9 mouse cellular contexts compared by ENCODE assay signal in the genomic region with DNA sequence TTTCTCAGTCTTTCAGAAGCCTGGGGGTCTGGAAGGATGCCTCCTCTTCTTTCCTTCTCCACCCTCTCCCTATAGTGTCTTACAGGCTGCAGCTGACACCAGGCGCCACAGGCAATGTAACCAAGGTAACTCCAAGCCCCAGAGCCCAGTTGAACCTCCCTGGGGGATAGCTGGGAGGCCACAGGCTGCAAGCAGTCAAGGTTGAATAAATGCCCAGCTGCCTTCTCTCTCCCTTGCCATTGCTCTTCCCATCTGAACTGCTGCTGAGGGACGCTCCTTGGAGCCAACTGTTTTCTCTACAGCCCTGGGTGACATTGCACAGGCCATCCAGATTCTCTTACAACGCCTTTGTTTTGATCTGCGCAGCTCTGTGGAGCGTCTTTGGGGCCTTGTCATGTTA.
DNase-seq lines count a peak whose midpoint lies in the region; ATAC-seq and TF ChIP-seq lines count a peak whose summit lies in the region.
"Had no signal": no experiment of that assay in that cellular context is flagged by ENCODE, and none has a peak within 500 bp of the region (broad histone marks: within the 10 kb centered on the region; RNA-seq: fewer than 3 reads in every experiment).

No protein-coding gene starts in this region.

- peak; percentile 83; the same call in 1 of the 2 replicates for ATAC-seq in hindbrain, embryonic 14.5 days (ENCODE audit: low FRiP score)

- H3K4me2 ChIP-seq in CH12.LX (ENCODE audit: insufficient read depth, low read depth, poor library complexity, severe bottlenecking): peak overlapping the region; percentile 62
- no peak overlapping the region for H3K4me2 ChIP-seq in hindbrain, embryonic 14.5 days (replicated peaks)
- H3K4me2 ChIP-seq: liver, embryonic 11.5 days had no signal

- TF ChIP-seq RAD21 in CH12.LX (IDR thresholded peaks at IDR 0.05; ENCODE audit: low read depth, low read length): no peak; the same call in 1 of the 2 replicates

- TF ChIP-seq EP300 in CH12.LX (IDR thresholded peaks at IDR 0.05; ENCODE audit: low read length): peak; percentile 61; the same call in 1 of the 2 replicates

- H3K4me1 ChIP-seq in CH12.LX (ENCODE audit: control insufficient read depth in 1 of 2, insufficient read depth in 2 of 2): peaks cover 10 to 61% of the 10 kb centered on the region in 2 experiments
- H3K4me1 ChIP-seq in hindbrain, embryonic 14.5 days (replicated peaks; ENCODE audit: control insufficient read depth, insufficient read depth, low read length): peaks cover 11% of the 10 kb centered on the region

- no peak for TF ChIP-seq POLR2A in CH12.LX (IDR thresholded peaks at IDR 0.05; ENCODE audit: low read depth, low read length)

- peak; percentile 58 to 68 for DNase-seq in cerebellum, postnatal 10 days
- DNase-seq in cerebellum, adult 8-10 months: no peak
- peak; percentile 90 for DNase-seq in CH12.LX (ENCODE audit: extremely low read depth)
- DNase-seq in hindbrain, embryonic 14.5 days (ENCODE audit: low spot score): peak; percentile 53
- peak; percentile 44 for DNase-seq in neural tube, embryonic 10.5 days (ENCODE audit: extremely low spot score, low spot score)
- no peak for DNase-seq in right cerebral cortex, postnatal 10 days (ENCODE audit: low spot score in 2 of 2)
- no peak for DNase-seq in lung, postnatal 25 days (ENCODE audit: low spot score)
- DNase-seq in gastrocnemius, postnatal 10 days: no peak

- TF ChIP-seq CTCF in CH12.LX (conservative IDR thresholded peaks at IDR 0.05 in 1 of 2, IDR thresholded peaks at IDR 0.05 in 1 of 2; ENCODE audit: low read depth in 2 of 2, low read length in 2 of 2): no peak

- in situ Hi-C loops in CH12.LX (cut with MboI; ENCODE audit: low pct_ligation_motif_present, low pct_unique_long_range_greater_than_20kb, low sequenced_read_pairs): no loop called here

- no peaks in the 10 kb centered on the region for H3K9me3 ChIP-seq in CH12.LX (replicated peaks; ENCODE audit: low read length)
- no peaks in the 10 kb centered on the region for H3K9me3 ChIP-seq in hindbrain, embryonic 14.5 days (ENCODE audit: control insufficient read depth, low read length)

- H3K4me3 ChIP-seq in CH12.LX (replicated peaks in 1 of 3; ENCODE audit: low read depth in 2 of 3, low read length in 2 of 3, poor library complexity in 1 of 3): peak overlapping the region in 1 of 3 experiments; percentile 29
- no peak overlapping the region for H3K4me3 ChIP-seq in hindbrain, embryonic 14.5 days (replicated peaks; ENCODE audit: low read length)

- no peaks in the 10 kb centered on the region for H3K27me3 ChIP-seq in CH12.LX (replicated peaks)
- H3K27me3 ChIP-seq in hindbrain, embryonic 14.5 days (ENCODE audit: control insufficient read depth, insufficient read depth, low read length): no peaks in the 10 kb centered on the region

- 21% methylated on average over 5 of the region's 5 CpGs for WGBS in hindbrain, embryonic 14.5 days

- no peaks in the 10 kb centered on the region for H3K79me2 ChIP-seq in CH12.LX (replicated peaks; ENCODE audit: control insufficient read depth, extremely low read depth, insufficient read depth, poor library complexity, severe bottlenecking)

- no peaks in the 10 kb centered on the region for H3K36me3 ChIP-seq in CH12.LX (replicated peaks in 1 of 2; ENCODE audit: control insufficient read depth in 1 of 2, insufficient read depth in 1 of 2, low read length in 1 of 2)
- H3K36me3 ChIP-seq in hindbrain, embryonic 14.5 days (replicated peaks; ENCODE audit: control insufficient read depth, insufficient read depth): no peaks in the 10 kb centered on the region

- dilution Hi-C loops in CH12.LX (cut with MboI; ENCODE audit: extremely low pct_ligation_motif_present, extremely low pct_unique_long_range_greater_than_20kb, low sequenced_read_pairs): no loop called here

- no peak overlapping the region for H3K27ac ChIP-seq in CH12.LX (ENCODE audit: insufficient read depth, low read depth)
- peak overlapping the region; percentile 32; the same call in 1 of the 2 replicates for H3K27ac ChIP-seq in hindbrain, embryonic 14.5 days

- no peak overlapping the region for H3K9ac ChIP-seq in CH12.LX (ENCODE audit: insufficient read depth, low read depth)
- no peak overlapping the region for H3K9ac ChIP-seq in hindbrain, embryonic 14.5 days

TF ChIP-seq in CH12.LX, 34 proteins besides CTCF, POLR2A, EP300 and RAD21:
- TF ChIP-seq ETS1 (conservative IDR thresholded peaks at IDR 0.05; ENCODE audit: low read depth, low read length) (peak; percentile 70), KAT2A (IDR thresholded peaks at IDR 0.05; ENCODE audit: insufficient replicate concordance, low read length) (no peak), TCF12 (IDR thresholded peaks at IDR 0.05; ENCODE audit: low read depth, low read length) (peak; percentile 71), MEF2A (IDR thresholded peaks at IDR 0.05; ENCODE audit: borderline replicate concordance, low read depth, low read length) (peak; percentile 61; the same call in 1 of the 2 replicates)

Comparison
In these comparisons a context has a peak if more than half of its experiments do, and no peak if none do; other contexts are left out.
1. DNase-seq: peak in cerebellum, postnatal 10 days (2 of 2), CH12.LX (single experiment), hindbrain, embryonic 14.5 days (single experiment) and neural tube, embryonic 10.5 days (single experiment); none in cerebellum, adult 8-10 months (single experiment), right cerebral cortex, postnatal 10 days (0 of 2), lung, postnatal 25 days (single experiment) and gastrocnemius, postnatal 10 days (single experiment).